Mouse (Mus musculus) spleen, adult 18-20 months (tissue): ENCODE measurements around the gene Ndufb5.
"Not testable (repeated sequence)": the region's sequence is repeated elsewhere in the genome, so short reads cannot be mapped to it uniquely, and the experiment has no call there.

Experiments
- DNase-seq, 2 experiments: peaks; one replicate each; pipeline ENCODE4 v3.0.0; 2022; ENCODE audit warnings: mixed read lengths in 2 of 2

Gene Ndufb5

DNA sequence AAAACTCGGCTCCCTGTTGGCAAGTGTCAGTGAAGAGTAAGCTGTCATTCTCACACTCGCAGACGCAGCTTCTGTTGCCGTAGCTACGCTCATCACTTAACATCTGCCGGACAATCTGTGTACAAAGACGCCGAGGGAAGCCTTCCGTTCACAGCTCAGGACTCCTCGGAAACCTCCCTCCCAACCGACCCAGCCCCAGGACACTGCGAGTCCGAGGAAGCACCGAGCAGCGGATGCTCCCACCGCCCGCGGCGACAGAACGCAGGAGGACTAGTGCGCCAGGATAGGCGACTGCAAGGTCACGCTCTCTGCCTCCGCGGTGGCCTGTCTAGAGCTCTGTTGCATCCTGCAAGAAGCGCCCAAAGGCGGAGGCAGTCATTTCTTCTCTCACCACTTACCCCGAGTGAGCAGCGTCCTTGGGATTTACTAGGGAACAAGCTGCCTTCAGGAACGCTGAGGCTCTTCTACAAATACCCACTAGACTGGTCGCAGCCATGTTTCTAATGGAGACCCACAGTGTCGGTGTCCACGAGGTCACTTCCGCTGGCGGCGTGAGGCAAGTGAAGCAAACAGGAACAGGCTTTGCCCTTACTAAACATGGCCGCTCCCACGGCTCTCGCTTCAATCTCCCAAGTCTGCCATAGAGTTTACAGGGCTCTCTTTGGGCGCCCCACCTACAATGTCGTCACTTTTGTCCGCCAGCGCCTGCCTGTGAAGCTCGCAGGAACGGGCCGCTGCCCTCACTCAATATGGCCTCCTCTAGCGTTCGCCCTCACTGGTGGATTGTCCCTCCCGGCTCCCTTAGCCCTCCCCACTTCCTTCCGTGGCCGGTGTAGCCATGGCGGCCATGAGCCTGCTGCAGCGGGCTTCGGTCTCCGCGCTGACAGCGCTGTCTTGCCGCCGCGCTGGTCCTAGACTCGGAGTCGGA is at the start of gene Ndufb5:
Gene Ndufb5, plus strand, starts transcription at position 747 of the 928 bp plus-strand sequence.
- DNase-seq, result peak; percentile 93 to 94

DNA sequence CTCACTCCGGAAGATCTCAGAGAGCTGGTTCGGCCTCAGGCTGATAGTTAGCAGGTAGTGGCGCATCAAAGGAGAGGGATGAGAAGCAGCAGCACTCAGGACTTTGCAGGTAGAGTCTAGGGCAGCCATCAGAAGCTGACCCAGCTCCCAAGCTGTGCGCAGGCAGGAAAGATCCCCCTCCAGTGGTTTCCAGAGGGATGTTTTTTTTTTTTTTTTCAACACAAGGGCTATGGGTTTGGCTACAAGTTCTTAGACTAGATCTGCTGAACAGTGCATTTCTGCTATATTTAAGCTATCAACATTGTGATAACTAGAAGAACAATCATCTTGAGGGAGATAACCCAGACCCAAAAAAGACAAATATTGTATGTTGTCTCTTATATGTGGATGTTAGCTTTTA is 49.6 kb upstream of the Ndufb5 start:
- DNase-seq, result no peak

DNA sequence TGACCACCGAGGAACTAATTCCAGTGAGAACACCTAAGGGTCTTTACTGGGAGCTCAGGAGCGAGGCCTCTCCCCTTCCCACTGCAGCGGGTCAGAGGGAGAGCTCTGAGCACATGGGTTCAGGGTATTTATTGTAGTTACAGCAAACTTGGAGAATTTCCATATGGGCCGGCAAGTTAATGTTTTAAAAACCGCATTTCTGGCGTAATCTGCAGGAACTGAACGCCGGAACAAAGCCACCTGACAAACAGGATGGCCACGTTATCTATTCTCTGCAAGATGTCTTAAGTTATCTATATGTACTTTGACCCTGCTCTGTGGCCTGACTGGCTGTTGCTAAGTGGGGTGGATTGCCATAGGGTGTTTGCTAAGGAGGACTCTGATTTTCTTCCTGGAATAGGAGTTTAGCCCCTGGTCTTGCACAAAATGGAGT is 47.2 kb upstream of the Ndufb5 start:
- no peak for DNase-seq

- no peak for DNase-seq
These were observed 46.8 kb upstream of the Ndufb5 start for GRCm38 (mm10) chr3:32690008-32690407.

DNA sequence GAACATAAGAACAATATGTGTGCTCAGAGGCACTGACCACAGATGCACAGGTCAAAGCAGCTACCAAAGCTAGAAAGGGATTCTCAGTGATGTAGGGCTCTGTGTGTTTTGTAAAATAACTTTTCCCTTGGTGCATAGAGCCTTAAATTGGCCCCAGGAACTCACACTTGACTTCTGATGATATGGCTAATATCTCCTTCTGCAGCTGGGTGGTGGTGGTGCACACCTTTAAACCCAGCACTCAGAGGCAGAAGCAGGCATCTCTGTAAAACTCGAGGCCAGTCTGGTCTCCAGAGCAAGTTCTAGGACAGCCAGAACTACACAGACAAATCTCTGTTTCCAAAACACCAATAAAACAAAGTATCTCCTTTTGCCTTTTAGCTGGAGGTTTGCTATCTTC is 45.9 kb upstream of the Ndufb5 start:
- DNase-seq, result no peak

DNA sequence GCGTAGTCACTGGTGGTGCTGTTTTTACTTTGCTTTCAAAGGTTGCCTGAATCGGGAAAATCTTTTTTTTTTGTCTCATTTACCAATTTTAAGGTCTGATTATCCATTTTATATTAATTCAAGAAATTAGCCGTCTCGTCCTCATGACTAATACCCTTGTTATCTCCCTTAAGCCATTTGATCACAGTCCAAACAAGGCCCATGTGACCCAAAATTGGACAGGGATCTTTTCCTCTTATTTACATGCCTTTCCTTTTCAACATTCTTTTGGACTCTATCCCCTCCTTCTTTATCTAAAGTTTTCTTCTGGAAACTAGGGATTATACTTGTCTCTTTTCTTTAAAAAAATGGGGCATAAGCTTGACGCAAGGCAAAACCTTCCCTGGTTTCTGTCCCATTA is 44.9 kb upstream of the Ndufb5 start:
- no peak for DNase-seq

- no peak for DNase-seq
These were observed 42.6 kb upstream of the Ndufb5 start for GRCm38 (mm10) chr3:32694211-32694610.

- DNase-seq, result no peak
These were observed 41.8 kb upstream of the Ndufb5 start for GRCm38 (mm10) chr3:32694737-32695582.

DNA sequence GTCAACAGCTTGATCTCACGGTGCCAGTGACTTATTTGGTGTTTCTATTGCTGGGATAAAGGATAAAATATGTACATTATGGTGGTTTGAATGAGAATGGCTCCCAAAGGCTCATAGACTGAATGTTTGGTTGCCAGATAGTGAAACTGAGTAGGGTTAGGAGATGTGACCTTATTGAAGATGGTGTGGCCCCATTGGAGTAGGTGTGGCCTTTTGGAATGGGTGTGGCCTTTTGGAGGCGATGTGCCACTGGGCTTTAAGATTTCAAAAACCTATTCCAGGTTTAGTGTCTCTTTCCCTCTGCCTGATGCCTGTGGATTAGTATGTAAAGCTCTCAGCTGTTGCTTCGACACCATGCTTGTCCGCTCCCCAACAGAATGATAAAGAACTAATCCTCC is 41.2 kb upstream of the Ndufb5 start:
- DNase-seq, result no peak

- DNase-seq, result peak; percentile 66 to 86
These were observed 38.4 kb upstream of the Ndufb5 start for GRCm38 (mm10) chr3:32698228-32698863.

- DNase-seq, result not testable (repeated sequence)
These were observed 32.8 kb upstream of the Ndufb5 start for GRCm38 (mm10) chr3:32704021-32704420.

DNA sequence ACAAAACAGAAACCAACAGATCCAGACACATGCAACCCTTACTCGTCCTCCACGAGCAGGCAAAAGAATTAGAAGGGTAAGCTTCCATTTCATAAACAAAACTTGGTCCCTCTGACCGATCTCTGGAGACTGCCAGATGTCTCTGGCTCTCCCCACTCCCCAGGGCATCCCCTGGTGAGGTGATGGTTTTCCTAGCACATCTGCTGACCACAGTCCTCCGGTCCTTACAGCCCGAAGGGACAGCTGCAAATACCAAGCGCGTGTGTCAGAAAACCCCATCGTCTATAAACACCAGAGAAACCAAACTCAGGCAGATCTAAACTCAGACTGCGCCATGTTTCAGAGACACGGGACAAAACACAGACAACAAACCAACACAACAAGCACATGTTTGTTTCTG is 32.2 kb upstream of the Ndufb5 start:
- DNase-seq, result not testable (repeated sequence)

GRCm38 (mm10) chr3:32705647-32706348 is 31.0 kb upstream of the Ndufb5 start, which contains the start of gene Actl6a:
Gene Actl6a (plus strand): TSS chr3:32706298.
- not testable (repeated sequence) for DNase-seq

- DNase-seq, result no peak
These were observed 28.8 kb upstream of the Ndufb5 start for GRCm38 (mm10) chr3:32708052-32708367.

GRCm38 (mm10) chr3:32708368-32709231 is 28.2 kb upstream of the Ndufb5 start:
- DNase-seq, result peak; percentile 99 to 100

DNA sequence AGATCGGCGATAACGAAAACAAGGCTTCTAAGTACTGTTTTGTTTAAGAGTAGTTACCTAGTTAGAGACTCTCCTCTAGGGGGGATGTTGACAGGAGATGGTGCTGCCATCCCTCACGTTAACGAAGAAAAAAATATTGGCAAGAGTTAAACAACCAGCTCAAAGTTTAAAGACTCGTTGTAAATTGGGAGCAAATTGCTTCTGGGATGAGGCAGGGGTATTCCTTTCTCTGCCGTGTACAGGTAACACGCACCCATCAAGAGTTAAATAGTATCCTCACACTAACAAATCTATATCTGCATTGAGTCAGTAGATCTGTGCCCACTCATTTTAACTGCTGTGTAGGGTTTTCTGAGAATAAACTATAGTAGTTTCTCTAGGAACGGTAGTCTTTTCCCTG is 27.4 kb upstream of the Ndufb5 start:
- no peak for DNase-seq

DNA sequence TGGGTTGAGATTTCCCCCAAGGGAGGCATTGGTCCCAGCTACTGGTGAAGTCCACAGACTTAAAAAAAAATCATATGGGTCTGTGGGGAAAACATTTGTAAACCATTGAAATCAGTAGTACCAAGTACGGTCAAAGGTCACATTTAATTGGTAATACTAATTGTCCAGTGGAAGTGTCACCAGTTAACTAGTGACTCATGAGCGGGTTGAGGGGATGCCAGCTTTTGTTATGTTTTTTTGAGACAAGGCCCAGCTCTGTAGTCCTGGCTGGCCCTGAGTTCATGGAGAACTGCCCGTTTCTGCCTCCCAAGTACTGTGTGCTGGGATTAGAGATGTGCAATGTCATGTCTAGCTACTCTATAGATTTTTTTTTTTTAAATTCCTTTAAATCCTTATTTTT is 23.1 kb upstream of the Ndufb5 start:
- DNase-seq, result no peak

- not testable (repeated sequence) for DNase-seq
These were observed 19.4 kb upstream of the Ndufb5 start for GRCm38 (mm10) chr3:32717403-32717802.

GRCm38 (mm10) chr3:32718271-32718670 is 18.5 kb upstream of the Ndufb5 start:
- DNase-seq, result no peak

- DNase-seq, result no peak
These were observed 12.6 kb upstream of the Ndufb5 start for GRCm38 (mm10) chr3:32724191-32724590.

DNA sequence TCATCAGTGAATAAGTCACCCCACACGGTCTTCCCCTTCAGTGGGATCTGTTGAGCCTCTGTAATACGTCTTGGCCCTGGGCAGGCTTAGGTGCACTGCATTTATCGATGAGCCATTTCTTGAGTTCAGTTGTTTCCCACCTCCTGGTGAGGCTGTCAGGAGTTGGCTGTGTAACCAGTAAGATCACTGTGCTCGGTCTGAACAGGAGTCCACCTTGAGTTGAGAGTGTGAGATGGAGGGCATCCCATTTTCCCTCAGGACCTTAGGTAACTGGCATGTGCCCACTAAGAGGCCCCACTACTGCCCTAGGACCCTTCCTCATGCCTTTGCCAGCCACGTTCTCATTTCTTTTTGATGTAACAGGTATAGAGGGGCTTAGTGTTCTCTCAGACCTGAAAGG is 10.8 kb upstream of the Ndufb5 start:
- no peak for DNase-seq

DNA sequence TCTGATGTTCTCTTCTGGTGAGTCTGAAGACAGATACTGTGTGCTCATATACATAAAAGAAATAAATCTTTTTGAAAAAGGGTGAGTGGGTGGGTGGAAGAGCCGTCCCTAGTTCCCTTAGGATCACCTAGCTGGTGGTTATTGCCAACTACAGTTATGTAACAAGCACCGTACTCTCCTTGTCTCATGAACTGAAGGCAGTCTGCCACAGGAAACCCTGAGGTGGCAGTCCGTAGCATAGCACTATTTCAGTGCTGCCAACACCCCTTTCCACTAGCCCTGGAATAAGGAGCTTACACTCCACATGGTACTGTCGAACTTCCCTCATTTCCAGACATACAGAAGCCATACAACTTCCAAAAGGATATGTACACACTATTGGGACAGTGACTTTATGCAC is 8.9 kb upstream of the Ndufb5 start:
- DNase-seq, result no peak
